ENCODE assay signal across 12 mouse cellular contexts in genomic region chr10:96238251-96238650, GRCm38 (mm10).
DNase-seq lines count a peak whose midpoint lies in the region; ATAC-seq and TF ChIP-seq lines count a peak whose summit lies in the region.
"Had no signal": no experiment of that assay in that cellular context is flagged by ENCODE, and none has a peak within 500 bp of the region (broad histone marks: within the 10 kb centered on the region; RNA-seq: fewer than 3 reads in every experiment).

No protein-coding gene starts in this region.

- in situ Hi-C loops in CH12.LX (cut with MboI; ENCODE audit: low pct_ligation_motif_present, low pct_unique_long_range_greater_than_20kb, low sequenced_read_pairs): no loop called here

- no peak overlapping the region for H3K4me3 ChIP-seq in heart, postnatal 0 days (ENCODE audit: low read depth, low read length)
- no peak overlapping the region for H3K4me3 ChIP-seq in heart, embryonic 10.5 days
- H3K4me3 ChIP-seq in CH12.LX (replicated peaks in 1 of 3; ENCODE audit: low read depth in 2 of 3, low read length in 2 of 3, poor library complexity in 1 of 3): no peak overlapping the region
- H3K4me3 ChIP-seq: lung, embryonic 15.5 days had no signal

- TF ChIP-seq RAD21 in CH12.LX (IDR thresholded peaks at IDR 0.05; ENCODE audit: low read depth, low read length): no peak; the same call in 1 of the 2 replicates

- H3K4me2 ChIP-seq in heart, postnatal 0 days (ENCODE audit: low read depth, low read length): no peak overlapping the region
- H3K4me2 ChIP-seq in CH12.LX (ENCODE audit: insufficient read depth, low read depth, poor library complexity, severe bottlenecking): peak overlapping the region; percentile 10; the same call in 1 of the 2 replicates
- H3K4me2 ChIP-seq: lung, embryonic 15.5 days had no signal

- H3K4me1 ChIP-seq in heart, postnatal 0 days (ENCODE audit: control insufficient read depth, insufficient read depth): no peaks in the 10 kb centered on the region
- peaks cover 4% of the 10 kb centered on the region for H3K4me1 ChIP-seq in heart, embryonic 10.5 days
- peaks cover 9 to 24% of the 10 kb centered on the region in 2 experiments for H3K4me1 ChIP-seq in CH12.LX (ENCODE audit: control insufficient read depth in 1 of 2, insufficient read depth in 2 of 2)
- H3K4me1 ChIP-seq: lung, embryonic 15.5 days had no signal

- peak; percentile 9 for DNase-seq in heart, postnatal 0 days (ENCODE audit: low spot score)
- DNase-seq in heart, embryonic 10.5 days (ENCODE audit: low spot score): no peak
- peak; percentile 19 for DNase-seq in CH12.LX (ENCODE audit: extremely low read depth)
- no peak for DNase-seq in retina, embryonic 14.5 days (ENCODE audit: low spot score)
- no peak for DNase-seq in frontal cortex, postnatal 25 days (ENCODE audit: low spot score in 2 of 2)
- DNase-seq in spleen, postnatal 4 days (ENCODE audit: low spot score in 2 of 2): no peak
- DNase-seq: spleen, adult 18-20 months; thymus, adult 18-20 months had no signal

- peak; percentile 49; the same call in 1 of the 2 replicates for ATAC-seq in heart, postnatal 0 days (ENCODE audit: insufficient read depth, low read depth)
- peak; percentile 90 to 93 for ATAC-seq in hematopoietic stem cell, adult 5-6 weeks (replicated peaks in 1 of 2; ENCODE audit: insufficient read depth in 1 of 2, low FRiP score in 2 of 2, low TSS enrichment in 1 of 2, low read depth in 1 of 2, poor library complexity in 2 of 2, severe bottlenecking in 2 of 2)
- ATAC-seq in megakaryocyte-erythroid progenitor cell, adult 5-6 weeks (replicated peaks; ENCODE audit: low FRiP score, low TSS enrichment, poor library complexity, severe bottlenecking): peak; percentile 60
- ATAC-seq: forebrain, embryonic 14.5 days had no signal

- TF ChIP-seq POLR2A in CH12.LX (IDR thresholded peaks at IDR 0.05; ENCODE audit: low read depth, low read length): no peak

- H3K9ac ChIP-seq in heart, postnatal 0 days (replicated peaks; ENCODE audit: low read depth, low read length): no peak overlapping the region
- no peak overlapping the region for H3K9ac ChIP-seq in CH12.LX (ENCODE audit: insufficient read depth, low read depth)
- H3K9ac ChIP-seq: lung, embryonic 15.5 days had no signal

- WGBS in heart, postnatal 0 days: 61% methylated on average over 4 of the region's 4 CpGs
- 88% methylated on average over 4 of the region's 4 CpGs for WGBS in heart, embryonic 10.5 days

- no peaks in the 10 kb centered on the region for H3K36me3 ChIP-seq in heart, postnatal 0 days (replicated peaks; ENCODE audit: control insufficient read depth, insufficient read depth, low read length)
- H3K36me3 ChIP-seq in heart, embryonic 10.5 days: no peaks in the 10 kb centered on the region
- no peaks in the 10 kb centered on the region for H3K36me3 ChIP-seq in CH12.LX (replicated peaks in 1 of 2; ENCODE audit: control insufficient read depth in 1 of 2, insufficient read depth in 1 of 2, low read length in 1 of 2)
- H3K36me3 ChIP-seq: lung, embryonic 15.5 days had no signal

- TF ChIP-seq CTCF in heart, postnatal 0 days (IDR thresholded peaks at IDR 0.05; ENCODE audit: low read depth): no peak
- TF ChIP-seq CTCF in CH12.LX (conservative IDR thresholded peaks at IDR 0.05 in 1 of 2, IDR thresholded peaks at IDR 0.05 in 1 of 2; ENCODE audit: low read depth in 2 of 2, low read length in 2 of 2): no peak

- dilution Hi-C loops in CH12.LX (cut with MboI; ENCODE audit: extremely low pct_ligation_motif_present, extremely low pct_unique_long_range_greater_than_20kb, low sequenced_read_pairs): no loop called here

- H3K27ac ChIP-seq in heart, postnatal 0 days (ENCODE audit: low read depth): peak overlapping the region; percentile 25; the same call in 1 of the 2 replicates
- no peak overlapping the region for H3K27ac ChIP-seq in heart, embryonic 10.5 days
- no peak overlapping the region for H3K27ac ChIP-seq in CH12.LX (ENCODE audit: insufficient read depth, low read depth)
- H3K27ac ChIP-seq: lung, embryonic 15.5 days had no signal

- no peaks in the 10 kb centered on the region for H3K79me2 ChIP-seq in CH12.LX (replicated peaks; ENCODE audit: control insufficient read depth, extremely low read depth, insufficient read depth, poor library complexity, severe bottlenecking)

- no peaks in the 10 kb centered on the region for H3K27me3 ChIP-seq in heart, postnatal 0 days (ENCODE audit: control insufficient read depth, insufficient read depth, low read length)
- H3K27me3 ChIP-seq in heart, embryonic 10.5 days (ENCODE audit: insufficient read depth, poor library complexity, severe bottlenecking): no peaks in the 10 kb centered on the region
- H3K27me3 ChIP-seq in CH12.LX (replicated peaks): no peaks in the 10 kb centered on the region
- H3K27me3 ChIP-seq: lung, embryonic 15.5 days had no signal

- TF ChIP-seq EP300 in heart, postnatal 0 days (IDR thresholded peaks at IDR 0.05; ENCODE audit: low read depth): no peak
- TF ChIP-seq EP300 in CH12.LX (IDR thresholded peaks at IDR 0.05; ENCODE audit: low read length): peak; percentile 57; the same call in 1 of the 2 replicates

- peaks cover 5% of the 10 kb centered on the region; the same call in 1 of the 2 replicates for H3K9me3 ChIP-seq in heart, postnatal 0 days (replicated peaks; ENCODE audit: control insufficient read depth, low read length)
- peaks cover 3% of the 10 kb centered on the region; the same call in 1 of the 2 replicates for H3K9me3 ChIP-seq in heart, embryonic 10.5 days
- peaks cover 3% of the 10 kb centered on the region for H3K9me3 ChIP-seq in CH12.LX (replicated peaks; ENCODE audit: low read length)
- H3K9me3 ChIP-seq: lung, embryonic 15.5 days had no signal

TF ChIP-seq in CH12.LX, 34 proteins besides CTCF, POLR2A, EP300 and RAD21:
- TF ChIP-seq HCFC1 (IDR thresholded peaks at IDR 0.05; ENCODE audit: low read depth, low read length) (no peak), MAFK (IDR thresholded peaks at IDR 0.05; ENCODE audit: insufficient replicate concordance, low read length) (0 out of 2 replicates have a peak, but pooled peaks have one; percentile 21), SIN3A (IDR thresholded peaks at IDR 0.05; ENCODE audit: low read length) (no peak), GABPA (IDR thresholded peaks at IDR 0.05; ENCODE audit: insufficient replicate concordance, low read depth, low read length) (no peak), NELFE (IDR thresholded peaks at IDR 0.05; ENCODE audit: low read depth, low read length) (no peak), KAT2A (IDR thresholded peaks at IDR 0.05; ENCODE audit: insufficient replicate concordance, low read length) (no peak), MYC (IDR thresholded peaks at IDR 0.05; ENCODE audit: low read depth, low read length) (no peak), JUND (conservative IDR thresholded peaks at IDR 0.05; ENCODE audit: low read depth, low read length) (no peak), ZMIZ1 (IDR thresholded peaks at IDR 0.05; ENCODE audit: low read depth, low read length) (no peak), BHLHE40 (IDR thresholded peaks at IDR 0.05; ENCODE audit: low read depth, low read length) (peak; percentile 32; the same call in 1 of the 2 replicates), USF1 (IDR thresholded peaks at IDR 0.05; ENCODE audit: low read depth, low read length) (no peak), ELF1 (IDR thresholded peaks at IDR 0.05; ENCODE audit: low read depth, low read length) (no peak), IRF4 (IDR thresholded peaks at IDR 0.05; ENCODE audit: low read depth, low read length) (0 out of 2 replicates have a peak, but pooled peaks have one; percentile 41), MAZ (IDR thresholded peaks at IDR 0.05; ENCODE audit: low read depth, low read length) (0 out of 2 replicates have a peak, but pooled peaks have one; percentile 48), TCF12 (IDR thresholded peaks at IDR 0.05; ENCODE audit: low read depth, low read length) (0 out of 2 replicates have a peak, but pooled peaks have one; percentile 21), MEF2A (IDR thresholded peaks at IDR 0.05; ENCODE audit: borderline replicate concordance, low read depth, low read length) (0 out of 2 replicates have a peak, but pooled peaks have one; percentile 29), ETS1 (conservative IDR thresholded peaks at IDR 0.05; ENCODE audit: low read depth, low read length) (peak; percentile 17; the same call in 1 of the 2 replicates), MXI1 (IDR thresholded peaks at IDR 0.05; ENCODE audit: low read depth, low read length) (no peak), PAX5 (IDR thresholded peaks at IDR 0.05; ENCODE audit: low read length) (no peak), ZNF384 (IDR thresholded peaks at IDR 0.05; ENCODE audit: low read depth, low read length) (no peak), ZKSCAN1 (IDR thresholded peaks at IDR 0.05; ENCODE audit: borderline replicate concordance, low read depth, low read length) (no peak), JUN (IDR thresholded peaks at IDR 0.05; ENCODE audit: insufficient read depth, low read depth, low read length) (no peak), CHD2 (IDR thresholded peaks at IDR 0.05; ENCODE audit: low read length) (no peak), MAX (IDR thresholded peaks at IDR 0.05; ENCODE audit: low read length) (0 out of 2 replicates have a peak, but pooled peaks have one; percentile 30)

Comparison
In these comparisons a context has a peak if more than half of its experiments do, and no peak if none do; other contexts are left out.
1. DNase-seq: peak in heart, postnatal 0 days (single experiment) and CH12.LX (single experiment); none in heart, embryonic 10.5 days (single experiment), retina, embryonic 14.5 days (single experiment), frontal cortex, postnatal 25 days (0 of 2) and spleen, postnatal 4 days (0 of 2).
2. Peak in every context shown above with its lines, with median percentiles within 50 percentile points of each other: ATAC-seq.